Mouse (Mus musculus) cerebellum, adult 2 months (tissue): ENCODE measurements at regions not wholly inside any gene's neighbourhood (a gene's known extent, or its start where the extent isn't known, plus 50 kb on each side); places are given as distances from the start of the nearest gene placed in this dataset.

Experiments used
- CTCF ChIP-seq: fragments of 200-500 bp; IDR thresholded peaks from 2 replicates; pipeline ENCODE4 v1.5.1; 2011; ENCODE audit warnings: low read depth, mild to moderate bottlenecking, control low read depth, low read length, moderate library complexity, borderline replicate concordance; ENCODE audit not compliant: insufficient read depth
- POLR2A ChIP-seq: fragments of 200-500 bp; IDR thresholded peaks from 2 replicates; pipeline ENCODE4 v1.6.1; 2011; ENCODE audit warnings: low read length, control low read depth, borderline replicate concordance; ENCODE audit not compliant: insufficient read depth

- TF ChIP-seq CTCF = no peak
- TF ChIP-seq POLR2A = no peak
Observed at GRCm38 (mm10) chr3:62963244-62963643, 278.1 kb upstream of the Mme start.
